Mouse (Mus musculus): Measurements from ENCODE around the gene Metrnl. TPM values are rescaled to one million over a fixed set of nuclear protein-coding genes. Genes with fewer than 3 reads are reported as not detected.

The Metrnl gene
- total and polyA plus RNA-seq, 3 experiments: 0.33 to 1.1 (median 1.1) TPM

DNA sequence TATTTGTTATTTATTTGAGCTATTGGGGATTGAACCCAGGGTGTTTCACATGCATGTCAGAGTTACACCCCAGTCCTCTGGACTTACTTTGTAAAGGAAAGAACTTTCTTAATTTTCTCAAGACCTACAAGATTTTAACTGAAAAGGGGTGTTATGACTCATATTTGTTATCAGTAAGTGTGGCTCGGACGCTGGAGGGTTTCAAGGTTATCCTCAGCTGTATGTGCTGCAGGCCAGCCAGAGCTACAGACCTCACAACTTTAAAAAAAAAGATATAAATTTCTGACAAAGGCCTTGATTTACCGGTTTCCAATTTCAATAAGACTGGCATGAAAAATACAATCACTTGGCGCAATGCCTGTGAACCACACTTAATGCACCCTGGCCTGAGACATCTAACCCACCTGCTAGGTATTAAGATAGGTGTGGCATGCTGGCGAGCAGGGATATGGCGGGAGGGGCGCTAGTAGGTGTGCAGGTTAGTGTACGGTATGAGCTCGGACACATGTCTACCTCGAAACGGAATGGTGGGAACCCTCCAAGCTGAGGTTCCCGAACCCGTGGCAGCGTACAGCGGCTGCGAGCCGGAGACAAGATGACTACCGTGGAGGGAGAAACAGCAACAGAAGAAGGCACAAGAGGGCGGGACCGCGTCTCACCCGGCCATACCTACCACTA is 28.9 kb upstream of the Metrnl start:
- dilution Hi-C loops (cut with MboI; ENCODE audit: extremely low pct_ligation_motif_present, extremely low pct_unique_long_range_greater_than_20kb, low sequenced_read_pairs) (no loop called here), in situ Hi-C loops (cut with MboI; ENCODE audit: low pct_ligation_motif_present, low pct_unique_long_range_greater_than_20kb, low sequenced_read_pairs) (no loop called here)
- peaks cover 6% of the 10 kb centered on the region for H3K9me3 ChIP-seq (replicated peaks; ENCODE audit: low read length)
- H3K79me2 ChIP-seq (replicated peaks; ENCODE audit: control insufficient read depth, extremely low read depth, insufficient read depth, poor library complexity, severe bottlenecking): no peaks in the 10 kb centered on the region
- TF ChIP-seq TCF12 (IDR thresholded peaks at IDR 0.05; ENCODE audit: low read depth, low read length) (no peak), RCOR1 (conservative IDR thresholded peaks at IDR 0.05; ENCODE audit: low read depth, low read length) (no peak), CHD1 (IDR thresholded peaks at IDR 0.05; ENCODE audit: low read depth, low read length) (no peak), ZMIZ1 (IDR thresholded peaks at IDR 0.05; ENCODE audit: low read depth, low read length) (no peak), HCFC1 (IDR thresholded peaks at IDR 0.05; ENCODE audit: low read depth, low read length) (no peak), EP300 (IDR thresholded peaks at IDR 0.05; ENCODE audit: low read length) (0 out of 2 replicates have a peak, but pooled peaks have one; percentile 7), NRF1 (IDR thresholded peaks at IDR 0.05; ENCODE audit: low read depth, low read length) (no peak), PAX5 (IDR thresholded peaks at IDR 0.05; ENCODE audit: low read length) (no peak), IRF4 (IDR thresholded peaks at IDR 0.05; ENCODE audit: low read depth, low read length) (0 out of 2 replicates have a peak, but pooled peaks have one; percentile 17), JUN (IDR thresholded peaks at IDR 0.05; ENCODE audit: insufficient read depth, low read depth, low read length) (no peak), NELFE (IDR thresholded peaks at IDR 0.05; ENCODE audit: low read depth, low read length) (no peak), ZNF384 (IDR thresholded peaks at IDR 0.05; ENCODE audit: low read depth, low read length) (no peak), USF1 (IDR thresholded peaks at IDR 0.05; ENCODE audit: low read depth, low read length) (no peak), MEF2A (IDR thresholded peaks at IDR 0.05; ENCODE audit: borderline replicate concordance, low read depth, low read length) (no peak), ETS1 (conservative IDR thresholded peaks at IDR 0.05; ENCODE audit: low read depth, low read length) (no peak; the same call in 1 of the 2 replicates), POLR2AphosphoS2 (IDR thresholded peaks at IDR 0.05; ENCODE audit: low read depth, low read length) (no peak), ELF1 (IDR thresholded peaks at IDR 0.05; ENCODE audit: low read depth, low read length) (no peak), JUND (conservative IDR thresholded peaks at IDR 0.05; ENCODE audit: low read depth, low read length) (no peak), MAX (IDR thresholded peaks at IDR 0.05; ENCODE audit: low read length) (no peak), ZC3H11A (IDR thresholded peaks at IDR 0.05; ENCODE audit: low read depth, low read length) (no peak), SMC3 (IDR thresholded peaks at IDR 0.05; ENCODE audit: low read depth, low read length) (no peak), E2F4 (IDR thresholded peaks at IDR 0.05; ENCODE audit: insufficient replicate concordance, low read depth, low read length) (no peak), GABPA (IDR thresholded peaks at IDR 0.05; ENCODE audit: insufficient replicate concordance, low read depth, low read length) (no peak), MAZ (IDR thresholded peaks at IDR 0.05; ENCODE audit: low read depth, low read length) (no peak), MYC (IDR thresholded peaks at IDR 0.05; ENCODE audit: low read depth, low read length) (no peak), CTCF (conservative IDR thresholded peaks at IDR 0.05 in 1 of 2, IDR thresholded peaks at IDR 0.05 in 1 of 2; ENCODE audit: low read depth in 2 of 2, low read length in 2 of 2) (0 out of 4 replicates have a peak, but pooled peaks of 1 of the 2 experiments have one; percentile 5), SIN3A (IDR thresholded peaks at IDR 0.05; ENCODE audit: low read length) (no peak; the same call in 1 of the 2 replicates), RAD21 (IDR thresholded peaks at IDR 0.05; ENCODE audit: low read depth, low read length) (no peak), KAT2A (IDR thresholded peaks at IDR 0.05; ENCODE audit: insufficient replicate concordance, low read length) (no peak), TBP (conservative IDR thresholded peaks at IDR 0.05; ENCODE audit: low read depth, low read length) (no peak), MAFK (IDR thresholded peaks at IDR 0.05; ENCODE audit: insufficient replicate concordance, low read length) (0 out of 2 replicates have a peak, but pooled peaks have one; percentile 8)
- H3K27me3 ChIP-seq (replicated peaks): no peaks in the 10 kb centered on the region
- H3K9ac ChIP-seq (ENCODE audit: insufficient read depth, low read depth): peak overlapping the region; percentile 61
- H3K4me3 ChIP-seq (replicated peaks in 1 of 3; ENCODE audit: low read depth in 2 of 3, low read length in 2 of 3, poor library complexity in 1 of 3): peak overlapping the region; percentile 75 to 89 (median 84)
- peaks cover 3 to 28% of the 10 kb centered on the region in 2 experiments; a peak in 3 of 4 replicates for H3K4me1 ChIP-seq (ENCODE audit: control insufficient read depth in 1 of 2, insufficient read depth in 2 of 2)
- H3K27ac ChIP-seq (ENCODE audit: insufficient read depth, low read depth): peak overlapping the region; percentile 37
- peak overlapping the region; percentile 91 for H3K4me2 ChIP-seq (ENCODE audit: insufficient read depth, low read depth, poor library complexity, severe bottlenecking)
- H3K36me3 ChIP-seq (replicated peaks in 1 of 2; ENCODE audit: control insufficient read depth in 1 of 2, insufficient read depth in 1 of 2, low read length in 1 of 2): peaks cover 17 to 28% of the 10 kb centered on the region in 2 experiments
- peak; percentile 15 for DNase-seq (ENCODE audit: extremely low read depth)
